In the genomic region with DNA sequence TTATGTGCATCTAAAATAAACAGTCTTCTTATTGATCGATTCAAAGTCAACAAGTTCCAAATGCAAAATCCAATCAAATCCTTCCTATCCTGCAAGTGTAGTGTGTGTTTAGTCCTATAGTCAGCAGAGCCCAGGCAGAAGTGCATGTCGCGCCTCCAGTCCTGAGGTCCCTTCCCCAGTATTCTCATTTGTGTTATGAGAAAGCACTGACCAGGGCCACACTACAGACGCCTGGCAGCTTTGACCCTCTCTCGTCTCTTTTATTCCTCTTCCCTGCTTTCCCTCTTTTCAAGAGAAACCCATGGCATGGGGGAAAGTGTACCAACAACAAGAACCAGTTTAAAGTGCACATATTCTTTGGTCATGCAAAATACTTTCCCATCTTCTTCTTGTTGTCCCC, we compare ENCODE assay signal across 8 mouse cellular contexts. TPM values are rescaled to one million over a fixed set of nuclear protein-coding genes. Genes with fewer than 3 reads are reported as not detected.
DNase-seq lines count a peak whose midpoint lies in the region; ATAC-seq and TF ChIP-seq lines count a peak whose summit lies in the region.

No protein-coding gene starts in this region.

- DNase-seq in heart, adult 8-10 months (ENCODE audit: low spot score): no peak
- peak; percentile 51 for DNase-seq in kidney, postnatal 10 days
- DNase-seq in midbrain, postnatal 0 days (ENCODE audit: low spot score): no peak
- no peak for DNase-seq in c-Kit-positive CD71-positive TER-119-positive erythroid progenitor cells, embryonic 14.5 days (ENCODE audit: low spot score)
- DNase-seq in left cerebral cortex, adult 2 months (ENCODE audit: extremely low spot score in 1 of 2, low spot score in 2 of 2): no peak
- DNase-seq in spleen, postnatal 14 days (ENCODE audit: low spot score in 2 of 2): no peak

- TF ChIP-seq CTCF in midbrain, postnatal 0 days (IDR thresholded peaks at IDR 0.05): no peak
- no peak for TF ChIP-seq CTCF in left cerebral cortex, adult 2 months (IDR thresholded peaks at IDR 0.05)

- no peaks in the 10 kb centered on the region for H3K36me3 ChIP-seq in heart, embryonic 12.5 days
- no peaks in the 10 kb centered on the region for H3K36me3 ChIP-seq in forebrain, embryonic 12.5 days (replicated peaks)
- H3K36me3 ChIP-seq in midbrain, postnatal 0 days (ENCODE audit: insufficient read depth, low read length): no peaks in the 10 kb centered on the region

- intact Hi-C loops in left cerebral cortex, adult 2 months (cut with DNase I): loop anchor here (2.0 kb wide), 1 partner anchor 391 kb away; no protein-coding TSS in a partner anchor

- peak overlapping the region; percentile 58 for H3K9ac ChIP-seq in heart, embryonic 12.5 days
- peak overlapping the region; percentile 45 for H3K9ac ChIP-seq in forebrain, embryonic 12.5 days
- peak overlapping the region; percentile 36; the same call in 1 of the 2 replicates for H3K9ac ChIP-seq in midbrain, postnatal 0 days (replicated peaks; ENCODE audit: low read length, poor library complexity, severe bottlenecking)

- peaks cover 9% of the 10 kb centered on the region; the same call in 1 of the 2 replicates for H3K4me1 ChIP-seq in heart, embryonic 12.5 days (replicated peaks)
- H3K4me1 ChIP-seq in forebrain, embryonic 12.5 days: peaks cover 31% of the 10 kb centered on the region
- H3K4me1 ChIP-seq in midbrain, postnatal 0 days (ENCODE audit: insufficient read depth, low read length): no peaks in the 10 kb centered on the region

- WGBS in heart, embryonic 12.5 days: 34% methylated on average over 5 of the region's 5 CpGs
- 17% methylated on average over 5 of the region's 5 CpGs for WGBS in forebrain, embryonic 12.5 days
- 22% methylated on average over 5 of the region's 5 CpGs for WGBS in midbrain, postnatal 0 days

- no peak for ATAC-seq in heart, embryonic 12.5 days (ENCODE audit: insufficient number of reproducible peaks, low FRiP score)
- no peak for ATAC-seq in forebrain, embryonic 12.5 days (ENCODE audit: low FRiP score)
- ATAC-seq in midbrain, postnatal 0 days (ENCODE audit: low FRiP score): no peak

- peak overlapping the region; percentile 17; the same call in 1 of the 2 replicates for H3K4me3 ChIP-seq in heart, embryonic 12.5 days
- peak overlapping the region; percentile 85 for H3K4me3 ChIP-seq in forebrain, embryonic 12.5 days (replicated peaks)
- peak overlapping the region; percentile 87 for H3K4me3 ChIP-seq in midbrain, postnatal 0 days (ENCODE audit: low read depth, low read length)
- H3K4me3 ChIP-seq in left cerebral cortex, adult 2 months: no peak overlapping the region

- H3K4me2 ChIP-seq in heart, embryonic 12.5 days: peak overlapping the region; percentile 62
- H3K4me2 ChIP-seq in forebrain, embryonic 12.5 days: peak overlapping the region; percentile 81
- peak overlapping the region; percentile 91 for H3K4me2 ChIP-seq in midbrain, postnatal 0 days (ENCODE audit: low read depth, low read length, poor library complexity, severe bottlenecking)

- no peaks in the 10 kb centered on the region for H3K27me3 ChIP-seq in heart, embryonic 12.5 days (replicated peaks)
- 0 out of 2 replicates have a peak, but pooled peaks cover 4% of the 10 kb centered on the region for H3K27me3 ChIP-seq in forebrain, embryonic 12.5 days
- H3K27me3 ChIP-seq in midbrain, postnatal 0 days (ENCODE audit: insufficient read depth, low read length): no peaks in the 10 kb centered on the region

- no peaks in the 10 kb centered on the region for H3K9me3 ChIP-seq in heart, embryonic 12.5 days (replicated peaks)
- no peaks in the 10 kb centered on the region for H3K9me3 ChIP-seq in forebrain, embryonic 12.5 days
- no peaks in the 10 kb centered on the region for H3K9me3 ChIP-seq in midbrain, postnatal 0 days (ENCODE audit: low read length)

- peak overlapping the region; percentile 33; the same call in 1 of the 2 replicates for H3K27ac ChIP-seq in heart, embryonic 12.5 days (ENCODE audit: poor library complexity, severe bottlenecking)
- H3K27ac ChIP-seq in forebrain, embryonic 12.5 days: peak overlapping the region; percentile 59
- 0 out of 2 replicates have a peak overlapping the region, but pooled peaks have one; percentile 51 for H3K27ac ChIP-seq in midbrain, postnatal 0 days (ENCODE audit: low read depth, low read length)
- no peak overlapping the region for H3K27ac ChIP-seq in left cerebral cortex, adult 2 months

RNA-seq across cellular contexts. Expression of a gene that starts 2.3 kb away (rescaled TPM):
- polyA plus RNA-seq in heart, embryonic 12.5 days (2016; fragmentation: Nextera tagmentation; extraction: Ambion mirVana): 13.4 and 13.6 TPM in 2 replicates
- total RNA-seq in heart, adult 8-10 months (2022): 10 to 100 TPM; 10.5 to 17.1 (median 14.3) TPM
- polyA plus RNA-seq in forebrain, embryonic 12.5 days (2016; fragmentation: Nextera tagmentation; extraction: Ambion mirVana): 13.7 and 17.2 TPM in 2 replicates
- 7.9 and 12.2 TPM in 2 replicates for total RNA-seq in midbrain, postnatal 0 days (2014; rRNA removed)
- polyA plus RNA-seq in midbrain, postnatal 0 days (2015; fragmentation: Nextera tagmentation; extraction: Ambion mirVana): 14.9 and 16.7 TPM in 2 replicates
- 1 to 10 TPM; 3.0 to 6.0 TPM for total RNA-seq in left cerebral cortex, adult 2 months (2021)
